Mouse (Mus musculus): ENCODE results near the gene Rrn3. TPM values are rescaled to one million over a fixed set of nuclear protein-coding genes. Genes with fewer than 3 reads are reported as not detected.
"Not testable (repeated sequence)": the region's sequence is repeated elsewhere in the genome, so short reads cannot be mapped to it uniquely, and the experiment has no call there.

Rrn3 gene
- polyA plus RNA-seq, 1 experiment from 2014 or later: 76.6 TPM

GRCm38 (mm10) chr16:13771603-13772002 is 8.9 kb upstream of the Rrn3 start:
- whole genome bisulfite sequencing: 77% methylated on average over 4 of the region's 4 CpGs
- not testable (repeated sequence) for H3K4me3 ChIP-seq (ENCODE audit: low read length); H3K4me1 ChIP-seq (ENCODE audit: control insufficient read depth, insufficient read depth, low read depth, low read length); H3K4me2 ChIP-seq (ENCODE audit: low read length); H3K27ac ChIP-seq (ENCODE audit: low read depth, low read length); H3K9me3 ChIP-seq (ENCODE audit: control insufficient read depth, low read length); ATAC-seq; H3K27me3 ChIP-seq (replicated peaks; ENCODE audit: control insufficient read depth, insufficient read depth, low read length); H3K9ac ChIP-seq (ENCODE audit: low read depth, low read length); H3K36me3 ChIP-seq (ENCODE audit: control insufficient read depth, insufficient read depth, low read length)

GRCm38 (mm10) chr16:13772051-13772450 is 8.5 kb upstream of the Rrn3 start:
- H3K4me2 ChIP-seq (ENCODE audit: low read length); H3K9me3 ChIP-seq (ENCODE audit: control insufficient read depth, low read length); H3K4me3 ChIP-seq (ENCODE audit: low read length); H3K4me1 ChIP-seq (ENCODE audit: control insufficient read depth, insufficient read depth, low read depth, low read length); H3K9ac ChIP-seq (ENCODE audit: low read depth, low read length); H3K27ac ChIP-seq (ENCODE audit: low read depth, low read length); H3K36me3 ChIP-seq (ENCODE audit: control insufficient read depth, insufficient read depth, low read length); ATAC-seq; H3K27me3 ChIP-seq (replicated peaks; ENCODE audit: control insufficient read depth, insufficient read depth, low read length): not testable (repeated sequence)
- WGBS: 89% methylated on average over 5 of the region's 5 CpGs

GRCm38 (mm10) chr16:13774011-13774410 is 6.5 kb upstream of the Rrn3 start:
- H3K4me1 ChIP-seq (ENCODE audit: control insufficient read depth, insufficient read depth, low read depth, low read length); H3K27me3 ChIP-seq (replicated peaks; ENCODE audit: control insufficient read depth, insufficient read depth, low read length); H3K9me3 ChIP-seq (ENCODE audit: control insufficient read depth, low read length); H3K36me3 ChIP-seq (ENCODE audit: control insufficient read depth, insufficient read depth, low read length); H3K27ac ChIP-seq (ENCODE audit: low read depth, low read length); H3K9ac ChIP-seq (ENCODE audit: low read depth, low read length); H3K4me3 ChIP-seq (ENCODE audit: low read length); H3K4me2 ChIP-seq (ENCODE audit: low read length); ATAC-seq: not testable (repeated sequence)
- WGBS: 84% methylated on average over 2 of the region's 2 CpGs

DNA sequence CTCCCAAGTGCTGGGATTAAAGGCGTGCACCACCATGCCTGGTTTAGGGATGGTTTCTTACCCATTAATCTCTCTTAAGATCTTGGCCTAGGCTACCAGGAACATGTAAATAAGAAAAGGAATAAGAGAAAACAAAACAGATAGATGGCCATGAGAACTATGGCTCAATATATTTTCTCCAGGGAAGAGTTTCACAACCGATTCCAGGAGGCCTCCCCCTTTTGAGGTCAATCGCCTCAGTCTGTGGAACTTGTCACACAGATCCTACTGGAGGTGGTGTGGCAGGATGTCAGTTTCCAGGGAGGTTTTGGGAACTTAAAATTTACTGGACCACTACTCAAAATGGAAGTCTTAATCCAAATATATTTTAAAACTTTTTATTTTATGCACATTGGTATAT is 5.9 kb upstream of the Rrn3 start:
- H3K36me3 ChIP-seq (ENCODE audit: control insufficient read depth, insufficient read depth, low read length); H3K4me2 ChIP-seq (ENCODE audit: low read length); H3K4me3 ChIP-seq (ENCODE audit: low read length); H3K27me3 ChIP-seq (replicated peaks; ENCODE audit: control insufficient read depth, insufficient read depth, low read length); ATAC-seq; H3K9ac ChIP-seq (ENCODE audit: low read depth, low read length); H3K4me1 ChIP-seq (ENCODE audit: control insufficient read depth, insufficient read depth, low read depth, low read length); H3K9me3 ChIP-seq (ENCODE audit: control insufficient read depth, low read length); H3K27ac ChIP-seq (ENCODE audit: low read depth, low read length): not testable (repeated sequence)
- WGBS: 89% methylated on average over 3 of the region's 3 CpGs

GRCm38 (mm10) chr16:13781216-13781615 is 708 bp downstream of the Rrn3 start:
- Histone ChIP-seq H3K4me1 (ENCODE audit: control insufficient read depth, insufficient read depth, low read depth, low read length) (peaks cover 11% of the 10 kb centered on the region), H3K27me3 (replicated peaks; ENCODE audit: control insufficient read depth, insufficient read depth, low read length) (no peaks in the 10 kb centered on the region), H3K36me3 (ENCODE audit: control insufficient read depth, insufficient read depth, low read length) (peaks cover 17% of the 10 kb centered on the region), H3K27ac (ENCODE audit: low read depth, low read length) (no peak overlapping the region), H3K9ac (ENCODE audit: low read depth, low read length) (peak overlapping the region; percentile 86), H3K4me2 (ENCODE audit: low read length) (peak overlapping the region; percentile 79), H3K9me3 (ENCODE audit: control insufficient read depth, low read length) (no peaks in the 10 kb centered on the region), H3K4me3 (ENCODE audit: low read length) (peak overlapping the region; percentile 56)
- ATAC-seq: no peak
- WGBS: 43% methylated on average over 8 of the region's 8 CpGs

DNA sequence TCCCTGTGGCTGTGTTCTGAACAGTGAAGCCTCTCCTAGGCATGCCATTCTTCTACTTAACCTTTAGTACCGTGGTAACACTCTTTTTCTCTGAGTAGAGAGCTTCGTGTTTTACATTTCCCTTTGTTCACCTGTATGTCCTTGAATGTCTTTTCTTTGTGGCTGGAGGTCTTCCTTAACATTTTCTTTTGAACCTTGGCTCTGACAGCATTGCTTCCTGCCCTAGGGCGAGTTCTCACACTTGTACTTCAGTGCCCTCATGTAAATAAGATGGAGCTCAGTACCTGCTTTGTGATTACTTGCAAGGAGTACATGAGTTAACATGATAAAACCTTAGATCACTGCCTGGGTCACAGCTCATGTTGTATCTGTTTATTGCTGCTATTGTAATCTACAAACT is 5.4 kb downstream of the Rrn3 start:
- H3K27me3 ChIP-seq (replicated peaks; ENCODE audit: control insufficient read depth, insufficient read depth, low read length): no peaks in the 10 kb centered on the region
- H3K4me3 ChIP-seq (ENCODE audit: low read length): no peak overlapping the region
- H3K9ac ChIP-seq (ENCODE audit: low read depth, low read length): no peak overlapping the region
- no peaks in the 10 kb centered on the region for H3K9me3 ChIP-seq (ENCODE audit: control insufficient read depth, low read length)
- ATAC-seq: no peak
- 84% methylated on average over 3 of the region's 3 CpGs for WGBS
- peaks cover 6% of the 10 kb centered on the region for H3K4me1 ChIP-seq (ENCODE audit: control insufficient read depth, insufficient read depth, low read depth, low read length)
- H3K27ac ChIP-seq (ENCODE audit: low read depth, low read length): no peak overlapping the region
- H3K4me2 ChIP-seq (ENCODE audit: low read length): no peak overlapping the region
- peaks cover 43% of the 10 kb centered on the region for H3K36me3 ChIP-seq (ENCODE audit: control insufficient read depth, insufficient read depth, low read length)

GRCm38 (mm10) chr16:13793441-13793840 is 12.9 kb downstream of the Rrn3 start:
- ATAC-seq; H3K27ac ChIP-seq (ENCODE audit: low read depth, low read length); H3K4me3 ChIP-seq (ENCODE audit: low read length); H3K9me3 ChIP-seq (ENCODE audit: control insufficient read depth, low read length); H3K4me2 ChIP-seq (ENCODE audit: low read length); H3K9ac ChIP-seq (ENCODE audit: low read depth, low read length); H3K4me1 ChIP-seq (ENCODE audit: control insufficient read depth, insufficient read depth, low read depth, low read length); H3K27me3 ChIP-seq (replicated peaks; ENCODE audit: control insufficient read depth, insufficient read depth, low read length): not testable (repeated sequence)
- 88% methylated on average over 2 of the region's 2 CpGs for WGBS
- H3K36me3 ChIP-seq (ENCODE audit: control insufficient read depth, insufficient read depth, low read length): peaks cover 59% of the 10 kb centered on the region

- H3K27ac ChIP-seq (ENCODE audit: low read depth, low read length): no peak overlapping the region
- peaks cover 59% of the 10 kb centered on the region for H3K36me3 ChIP-seq (ENCODE audit: control insufficient read depth, insufficient read depth, low read length)
- H3K9me3 ChIP-seq (ENCODE audit: control insufficient read depth, low read length): no peaks in the 10 kb centered on the region
- H3K9ac ChIP-seq (ENCODE audit: low read depth, low read length): no peak overlapping the region
- 92% methylated on average over 5 of the region's 5 CpGs for WGBS
- no peak for ATAC-seq
- H3K4me1 ChIP-seq (ENCODE audit: control insufficient read depth, insufficient read depth, low read depth, low read length): no peaks in the 10 kb centered on the region
- H3K4me2 ChIP-seq (ENCODE audit: low read length): no peak overlapping the region
- H3K27me3 ChIP-seq (replicated peaks; ENCODE audit: control insufficient read depth, insufficient read depth, low read length): no peaks in the 10 kb centered on the region
- H3K4me3 ChIP-seq (ENCODE audit: low read length): no peak overlapping the region
These were observed 16.3 kb downstream of the Rrn3 start for GRCm38 (mm10) chr16:13796746-13797175.

GRCm38 (mm10) chr16:13801231-13801630 is 20.7 kb downstream of the Rrn3 start:
- Histone ChIP-seq H3K27ac (ENCODE audit: low read depth, low read length) (no peak overlapping the region), H3K4me2 (ENCODE audit: low read length) (no peak overlapping the region), H3K4me3 (ENCODE audit: low read length) (no peak overlapping the region), H3K9ac (ENCODE audit: low read depth, low read length) (no peak overlapping the region), H3K9me3 (ENCODE audit: control insufficient read depth, low read length) (no peaks in the 10 kb centered on the region), H3K36me3 (ENCODE audit: control insufficient read depth, insufficient read depth, low read length) (peaks cover 45% of the 10 kb centered on the region), H3K4me1 (ENCODE audit: control insufficient read depth, insufficient read depth, low read depth, low read length) (no peaks in the 10 kb centered on the region), H3K27me3 (replicated peaks; ENCODE audit: control insufficient read depth, insufficient read depth, low read length) (no peaks in the 10 kb centered on the region)
- ATAC-seq: no peak
- WGBS: 94% methylated on average over 4 of the region's 4 CpGs

DNA sequence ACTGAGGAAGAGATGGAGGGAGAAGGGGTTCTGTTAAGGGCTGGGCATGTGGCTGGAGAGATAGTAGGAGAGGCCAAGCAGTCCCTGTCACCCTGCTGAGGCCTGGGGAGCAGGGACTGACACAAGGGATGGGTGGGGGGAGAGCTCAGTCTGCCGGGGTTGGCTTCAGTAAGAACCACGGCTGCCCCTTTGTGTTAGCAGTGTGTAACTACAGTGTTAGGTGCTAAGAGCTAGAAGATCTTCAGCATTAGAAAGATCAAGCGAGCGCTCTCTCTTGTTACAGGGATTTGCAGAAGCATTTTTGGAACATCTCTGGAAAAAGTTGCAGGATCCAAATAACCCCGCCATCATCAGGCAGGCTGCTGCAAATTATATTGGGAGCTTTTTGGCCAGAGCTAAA is 24.2 kb downstream of the Rrn3 start:
- no peak for ATAC-seq
- Histone ChIP-seq H3K4me2 (ENCODE audit: low read length) (no peak overlapping the region), H3K4me1 (ENCODE audit: control insufficient read depth, insufficient read depth, low read depth, low read length) (no peaks in the 10 kb centered on the region), H3K9ac (ENCODE audit: low read depth, low read length) (no peak overlapping the region), H3K9me3 (ENCODE audit: control insufficient read depth, low read length) (no peaks in the 10 kb centered on the region), H3K27me3 (replicated peaks; ENCODE audit: control insufficient read depth, insufficient read depth, low read length) (no peaks in the 10 kb centered on the region), H3K27ac (ENCODE audit: low read depth, low read length) (no peak overlapping the region), H3K4me3 (ENCODE audit: low read length) (no peak overlapping the region), H3K36me3 (ENCODE audit: control insufficient read depth, insufficient read depth, low read length) (peaks cover 44% of the 10 kb centered on the region)
- WGBS: 89% methylated on average over 5 of the region's 5 CpGs

Data from hindbrain, embryonic 16.5 days (tissue).